Mouse (Mus musculus) liver, embryonic 11.5 days (tissue): Measurements from ENCODE around the gene Aspg. TPM values are rescaled to one million over a fixed set of nuclear protein-coding genes. Genes with fewer than 3 reads are reported as not detected.
A peak's percentile ranks its signal among the peaks of the same experiment; 100 is the strongest.

Source experiments
- ATAC-seq: fragments of 200-750 bp; cut with Nextera tagmentation; replicated peaks from 2 replicates; pipeline ENCODE4 v1.8.0; 2017; ENCODE audit warnings: moderate number of reproducible peaks, mild to moderate bottlenecking, moderate TSS enrichment, moderate library complexity; ENCODE audit not compliant: low FRiP score
- DNase-seq: peaks from one replicate; pipeline ENCODE4 v3.0.0-alpha.2; 2017; ENCODE audit warnings: low spot score
- H3K27ac ChIP-seq: fragments of 300-500 bp; sonication (generic); 2 replicates; pipeline ENCODE4 v1.5.1; 2014; ENCODE audit warnings: mild to moderate bottlenecking, low read depth, low read length, control low read depth
- H3K27me3 ChIP-seq: fragments of 300-500 bp; sonication (generic); replicated peaks from 2 replicates; pipeline ENCODE4 v1.6.1; 2014; ENCODE audit warnings: low read length, mixed read lengths; ENCODE audit not compliant: control insufficient read depth, insufficient read depth
- H3K36me3 ChIP-seq: fragments of 300-500 bp; sonication (generic); 2 replicates; pipeline ENCODE4 v1.6.1; 2014; ENCODE audit warnings: mild to moderate bottlenecking, low read length, moderate library complexity, mixed read lengths; ENCODE audit not compliant: control insufficient read depth, insufficient read depth
- H3K4me1 ChIP-seq: fragments of 300-500 bp; sonication (generic); replicated peaks from 2 replicates; pipeline ENCODE4 v1.6.1; 2014; ENCODE audit warnings: low read length, mixed read lengths; ENCODE audit not compliant: control insufficient read depth, insufficient read depth
- H3K4me2 ChIP-seq: fragments of 300-500 bp; sonication (generic); 2 replicates; pipeline ENCODE4 v1.6.1; 2014; ENCODE audit warnings: mild to moderate bottlenecking, control low read depth, moderate library complexity
- H3K4me3 ChIP-seq: fragments of 300-500 bp; sonication (generic); 2 replicates; pipeline ENCODE4 v1.5.1; 2014; ENCODE audit warnings: low read depth, low read length, control low read depth
- H3K9ac ChIP-seq: fragments of 300-500 bp; sonication (generic); 2 replicates; pipeline ENCODE4 v1.6.1; 2014; ENCODE audit warnings: low read depth, low read length, control low read depth
- H3K9me3 ChIP-seq: fragments of 300-500 bp; sonication (generic); 2 replicates; pipeline ENCODE4 v1.6.1; 2016; ENCODE audit warnings: low read length, inconsistent platforms, mixed read lengths; ENCODE audit not compliant: control insufficient read depth
- WGBS: fragments of 180-500 bp; shearing (Covaris S2); extraction: QIAGEN DNeasy Blood & Tissue Kit; methylation state at CpG from one replicate; pipeline ENCODE4 v1.1.7; 2014; 5-methylcytosine and 5-hydroxymethylcytosine counted together
- polyA plus RNA-seq: library from polyadenylated mRNA; unstranded; fragments of >200 nt; fragmentation: Nextera tagmentation; extraction: Ambion mirVana; gene quantifications from 2 replicates; pipeline ENCODE4 v1.2.1, GENCODE M21; 2014

Aspg gene
- polyA plus RNA-seq, 1 experiment from 2014 or later = 0.73 TPM

DNA sequence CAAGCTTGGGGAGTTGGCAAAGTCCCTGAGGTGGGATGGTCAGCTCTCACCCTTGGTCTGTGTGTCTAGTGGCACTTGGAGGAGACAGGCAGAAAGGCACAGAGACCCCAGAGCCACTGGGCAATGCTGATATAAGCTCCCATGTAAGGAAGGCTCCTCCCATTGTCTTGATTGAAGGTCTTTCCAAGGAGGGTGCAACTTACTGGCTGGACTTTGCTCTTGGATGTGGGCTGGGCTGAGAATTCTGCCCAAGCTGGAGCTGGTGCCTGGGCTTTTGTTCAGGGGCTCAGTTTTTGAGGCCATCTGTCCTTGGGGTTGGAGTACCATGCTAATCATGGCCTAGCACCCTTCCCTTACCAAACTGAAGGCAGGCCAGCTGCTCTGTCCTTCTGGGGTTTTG is 52.3 kb downstream of the Aspg start:
- no peak for DNase-seq
- no peak overlapping the region for H3K4me3 ChIP-seq
- ATAC-seq = no peak
- H3K9me3 ChIP-seq = no peaks in the 10 kb centered on the region
- H3K9ac ChIP-seq = no peak overlapping the region
- H3K4me2 ChIP-seq = no peak overlapping the region
- H3K27ac ChIP-seq = no peak overlapping the region
- no peaks in the 10 kb centered on the region for H3K36me3 ChIP-seq
- no peaks in the 10 kb centered on the region for H3K27me3 ChIP-seq
- H3K4me1 ChIP-seq = peaks cover 8% of the 10 kb centered on the region

DNA sequence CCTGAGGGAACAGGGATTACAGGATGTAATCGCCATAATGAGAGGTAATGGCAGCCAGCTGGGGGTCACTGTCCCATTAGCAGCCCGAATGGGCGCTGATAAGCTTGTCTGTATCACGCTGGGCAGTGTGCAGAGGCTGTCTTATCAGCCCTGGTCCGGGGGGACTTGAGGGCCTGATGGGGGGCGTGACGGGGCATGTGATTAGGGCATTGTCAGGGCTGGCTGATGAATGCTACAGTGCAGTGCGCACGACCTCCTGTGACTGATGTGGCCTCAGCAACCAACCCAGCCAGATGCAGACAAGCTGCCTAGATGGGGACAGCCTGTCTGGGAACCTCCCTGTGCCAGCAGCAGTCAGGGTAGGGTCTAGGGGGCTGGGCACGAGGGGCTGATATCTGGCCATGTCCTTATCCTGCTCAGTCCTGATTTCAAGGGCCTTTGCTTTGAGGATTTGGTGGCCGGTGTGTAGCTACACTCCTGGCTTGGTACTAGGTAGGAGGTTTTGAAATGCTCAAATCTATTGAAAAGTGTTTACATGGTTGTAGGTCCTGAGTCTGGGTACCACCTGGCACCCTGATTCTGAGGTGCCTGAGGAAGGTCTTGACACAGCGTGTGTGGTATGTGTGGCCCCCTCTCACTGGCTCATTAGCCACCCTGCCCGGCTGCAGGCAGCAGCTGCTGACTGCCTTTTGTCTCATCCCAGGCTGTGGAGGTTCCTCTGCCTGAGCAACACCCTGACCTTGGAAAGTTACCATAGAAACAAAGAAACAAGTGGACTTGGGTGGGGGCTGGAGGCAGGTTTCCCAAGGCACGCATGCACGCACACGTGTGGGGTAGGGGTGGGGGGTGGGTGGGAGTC is 57.7 kb downstream of the Aspg start:
- DNase-seq = no peak
- Histone ChIP-seq H3K9me3 (no peaks in the 10 kb centered on the region), H3K4me3 (no peak overlapping the region), H3K36me3 (no peaks in the 10 kb centered on the region), H3K27me3 (no peaks in the 10 kb centered on the region), H3K9ac (no peak overlapping the region), H3K27ac (no peak overlapping the region), H3K4me1 (peaks cover 15% of the 10 kb centered on the region), H3K4me2 (no peak overlapping the region)
- WGBS = 30% methylated on average over 16 of the region's 16 CpGs
- peak; percentile 40 for ATAC-seq

DNA sequence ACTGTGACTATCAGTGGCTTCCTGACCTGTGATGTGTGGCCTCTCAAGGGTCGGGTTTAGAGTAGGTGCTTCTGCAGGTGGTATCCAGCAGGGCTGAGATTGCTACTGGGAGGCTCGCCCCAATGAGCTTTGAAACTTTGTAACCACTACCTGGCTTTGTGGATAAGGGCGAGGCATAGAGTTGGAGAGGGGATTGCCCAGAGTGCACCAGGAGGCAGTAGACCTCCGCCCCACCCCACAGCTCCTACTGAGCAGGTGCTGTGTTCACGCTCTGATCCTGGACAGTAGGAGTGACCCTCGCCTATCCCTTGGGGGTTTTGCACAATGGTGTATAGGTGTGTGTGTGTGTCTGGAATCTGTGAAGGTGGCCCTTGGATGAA is 58.4 kb downstream of the Aspg start:
- 67% methylated on average over 6 of the region's 6 CpGs for WGBS
- Histone ChIP-seq H3K4me3 (no peak overlapping the region), H3K4me1 (peaks cover 15% of the 10 kb centered on the region), H3K36me3 (no peaks in the 10 kb centered on the region), H3K27ac (no peak overlapping the region), H3K9me3 (no peaks in the 10 kb centered on the region), H3K27me3 (no peaks in the 10 kb centered on the region), H3K4me2 (no peak overlapping the region), H3K9ac (no peak overlapping the region)
- ATAC-seq (no peak), DNase-seq (no peak)

DNA sequence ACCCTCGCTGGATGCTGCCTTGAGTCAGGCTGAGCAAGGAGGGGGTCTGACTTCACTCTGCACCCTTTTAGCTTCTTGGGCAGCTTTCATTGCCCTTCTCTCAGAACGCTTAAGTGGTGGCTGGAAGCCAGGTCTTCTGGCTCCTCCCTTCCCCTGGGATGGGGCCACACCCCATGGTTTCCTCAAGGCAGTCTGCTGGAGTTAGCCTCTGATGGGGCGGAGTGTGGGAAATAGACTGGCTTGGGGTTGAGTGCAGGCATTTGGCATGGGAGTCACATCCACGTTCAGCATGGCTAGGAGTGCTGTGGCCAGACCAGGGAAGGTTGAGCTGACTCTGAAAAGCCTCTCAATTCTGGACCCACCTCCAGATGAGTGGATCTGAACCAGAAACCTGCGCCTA is 62.8 kb downstream of the Aspg start:
- H3K4me1 ChIP-seq = peaks cover 4% of the 10 kb centered on the region; the same call in 1 of the 2 replicates
- WGBS = 71% methylated on average over 5 of the region's 5 CpGs

DNA sequence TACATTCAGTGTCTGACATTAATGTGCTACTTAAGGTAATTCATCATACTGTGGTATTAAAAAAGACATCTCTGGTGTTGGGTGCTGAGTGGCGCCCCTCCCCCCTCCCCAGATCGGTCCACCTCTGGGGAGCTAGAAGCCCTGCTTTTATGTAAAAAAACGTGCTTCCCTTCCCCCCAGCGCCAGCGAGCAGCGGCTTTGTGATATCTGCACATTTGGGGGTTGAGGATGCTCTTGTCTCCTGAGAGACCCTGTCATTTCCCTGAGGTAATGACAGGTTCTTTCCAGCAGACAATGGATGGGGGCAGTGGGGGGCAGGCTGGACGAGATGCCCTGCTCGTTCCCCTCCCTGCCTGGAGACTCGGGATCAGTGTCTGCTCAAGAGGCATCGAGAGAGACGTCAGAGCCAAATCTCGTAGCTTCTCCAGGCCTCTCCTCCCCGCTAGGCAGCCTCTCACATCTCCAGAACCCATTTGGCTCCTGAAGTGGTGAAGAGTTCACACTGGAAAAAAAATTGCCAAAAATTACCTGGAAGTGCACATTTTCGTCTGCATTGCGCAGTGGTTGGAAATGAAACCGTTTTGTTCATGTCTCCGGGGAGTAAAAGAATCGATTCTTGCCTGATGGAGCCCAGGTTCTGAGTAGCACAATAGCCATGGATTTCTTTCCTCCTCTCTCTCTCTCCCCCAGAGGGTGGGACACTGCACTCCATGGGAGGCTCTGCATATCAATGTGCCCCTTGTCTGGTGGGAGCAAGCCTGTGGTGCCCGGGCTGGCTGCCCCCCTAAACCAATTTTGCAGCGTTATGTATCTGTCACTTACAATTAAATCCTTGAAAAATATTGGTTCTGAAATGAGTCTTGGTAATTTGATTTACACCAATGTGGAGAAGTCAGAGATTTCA is 64.4 kb downstream of the Aspg start:
- DNase-seq = no peak
- Histone ChIP-seq H3K4me3 (no peak overlapping the region), H3K9me3 (no peaks in the 10 kb centered on the region), H3K4me2 (no peak overlapping the region), H3K9ac (no peak overlapping the region), H3K27ac (no peak overlapping the region), H3K36me3 (no peaks in the 10 kb centered on the region), H3K4me1 (no peaks in the 10 kb centered on the region), H3K27me3 (no peaks in the 10 kb centered on the region)
- 59% methylated on average over 20 of the region's 20 CpGs for WGBS
- no peak for ATAC-seq

More for the DNA sequence above, 62.8 kb downstream of the Aspg start:
- Histone ChIP-seq H3K9ac (no peak overlapping the region), H3K36me3 (no peaks in the 10 kb centered on the region), H3K27ac (no peak overlapping the region), H3K4me3 (no peak overlapping the region), H3K27me3 (no peaks in the 10 kb centered on the region), H3K9me3 (no peaks in the 10 kb centered on the region), H3K4me2 (no peak overlapping the region)
- no peak for ATAC-seq
- DNase-seq = no peak

DNA sequence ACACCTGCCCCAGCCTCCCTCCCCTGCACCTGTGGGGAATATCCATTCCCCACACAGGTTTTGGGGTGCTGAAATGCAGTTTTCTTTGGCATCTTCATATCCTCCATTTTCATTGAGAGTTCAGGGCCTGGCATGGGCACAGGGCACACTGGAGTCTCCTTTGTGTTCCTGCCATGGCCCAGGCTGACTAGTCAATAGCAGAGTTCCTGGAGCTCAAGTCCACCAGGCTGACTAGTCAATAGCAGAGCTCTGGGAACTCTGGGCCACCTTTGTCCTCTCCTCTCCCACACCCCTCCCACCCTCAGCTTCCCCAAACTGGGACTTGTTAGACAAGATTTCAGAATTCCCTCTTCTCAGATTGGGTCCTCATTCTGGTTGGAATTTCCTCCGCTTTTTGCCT is 65.2 kb downstream of the Aspg start:
- H3K36me3 ChIP-seq = no peaks in the 10 kb centered on the region
- no peak overlapping the region for H3K27ac ChIP-seq
- DNase-seq (no peak), ATAC-seq (no peak)
- no peaks in the 10 kb centered on the region for H3K27me3 ChIP-seq
- H3K4me1 ChIP-seq = no peaks in the 10 kb centered on the region
- H3K9ac ChIP-seq = no peak overlapping the region
- H3K9me3 ChIP-seq = no peaks in the 10 kb centered on the region
- H3K4me2 ChIP-seq = no peak overlapping the region
- no peak overlapping the region for H3K4me3 ChIP-seq
- WGBS = 96% methylated on average over 1 of the region's 1 CpGs

DNA sequence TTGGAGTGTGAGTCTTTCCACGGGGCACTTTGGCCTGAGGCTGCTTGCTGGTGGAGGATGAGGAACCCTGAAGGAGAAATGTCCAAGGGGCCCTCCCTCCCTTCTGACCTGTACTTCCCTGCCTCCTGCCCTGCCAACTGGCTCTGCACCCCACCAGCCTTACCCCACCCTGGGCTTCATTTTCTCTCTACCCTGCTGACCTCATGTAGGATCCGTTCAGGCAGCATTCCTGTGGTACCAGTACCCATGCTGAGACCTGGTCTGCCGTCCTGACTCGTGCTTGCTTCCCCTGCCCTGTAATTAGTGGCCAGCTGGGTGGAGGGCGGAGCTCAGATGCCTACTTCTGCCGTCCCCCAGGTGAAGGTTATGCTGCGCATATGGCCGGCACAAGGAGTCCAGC is 65.7 kb downstream of the Aspg start:
- Histone ChIP-seq H3K27ac (no peak overlapping the region), H3K27me3 (no peaks in the 10 kb centered on the region), H3K36me3 (no peaks in the 10 kb centered on the region), H3K9me3 (no peaks in the 10 kb centered on the region), H3K4me2 (no peak overlapping the region), H3K4me1 (no peaks in the 10 kb centered on the region), H3K9ac (no peak overlapping the region), H3K4me3 (no peak overlapping the region)
- DNase-seq (no peak), ATAC-seq (no peak)
- 79% methylated on average over 8 of the region's 8 CpGs for WGBS
